Mouse (Mus musculus) mouse embryonic stem cell (cell line): Measurements from ENCODE around the gene Olfr310.

ENCODE experiments used
- in situ Hi-C, 2 experiments: fragments of 300-500 bp; cut with MboI; formaldehyde crosslinking; loops; 1 replicate in 1 of 2; 3 replicates in 1 of 2; pipeline ENCODE4 v1.14.3; 2019 to 2020; ENCODE audit warnings: low sequenced_read_pairs in 2 of 2, low pct_unique_long_range_greater_than_20kb in 1 of 2, mixed read lengths in 1 of 2; ENCODE audit not compliant: unreplicated experiment in 1 of 2

Gene Olfr310

GRCm38 (mm10) chr7:86277072-86277471, at the start of gene Olfr310:
Gene Olfr310, minus strand, starts transcription at chr7:86277172.
- in situ Hi-C loops: no loop called here

GRCm38 (mm10) chr7:86325530-86325929, 48.6 kb upstream of the Olfr310 start, which contains the start of gene Olfr308:
Gene Olfr308, minus strand, starts transcription at chr7:86325630.
- in situ Hi-C loops: no loop called here

- in situ Hi-C loops: no loop called here
Observed at GRCm38 (mm10) chr7:86321323-86321722, 44.4 kb upstream of the Olfr310 start.

DNA sequence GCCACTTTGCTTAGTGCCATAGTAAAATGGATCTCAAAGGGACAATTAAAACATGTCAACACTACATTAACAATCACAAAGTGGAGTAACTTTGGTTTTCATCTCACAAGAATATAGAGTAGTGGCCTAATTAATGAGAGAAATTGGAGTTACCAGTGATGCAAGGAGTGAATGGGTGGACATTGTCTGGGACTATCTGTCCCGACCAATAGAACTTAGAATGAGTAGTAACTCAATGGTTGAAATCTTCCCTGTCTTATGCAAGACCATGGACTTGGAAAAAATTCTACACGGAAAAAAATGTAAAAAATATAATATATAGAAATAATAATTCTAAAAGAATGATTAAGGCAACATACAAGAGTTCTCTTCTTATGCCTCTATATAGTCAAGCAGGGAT, 36.6 kb upstream of the Olfr310 start, which contains the start of gene Olfr309:
Olfr309 (minus strand) TSS at position 101 of the 400 bp plus-strand sequence.
- in situ Hi-C loops: no loop called here

- in situ Hi-C loops: no loop called here
Observed at GRCm38 (mm10) chr7:86246208-86246607, 30.8 kb downstream of the Olfr310 start, which contains the start of gene Vmn2r76. Gene Vmn2r76, minus strand, starts transcription at chr7:86246308.
